Mouse (Mus musculus) hindbrain, embryonic 16.5 days (tissue): ENCODE measurements around the gene Lsm12. TPM values are rescaled to one million over a fixed set of nuclear protein-coding genes. Genes with fewer than 3 reads are reported as not detected.

ENCODE experiments used
- ATAC-seq: fragments of 200-750 bp; cut with Nextera tagmentation; 2 replicates; pipeline ENCODE4 v1.8.0; 2017; ENCODE audit warnings: moderate TSS enrichment, moderate library complexity
- H3K27ac ChIP-seq: fragments of 300-500 bp; sonication (generic); 2 replicates; pipeline ENCODE4 v1.5.1; 2014; ENCODE audit warnings: low read depth, mild to moderate bottlenecking, control low read depth, low read length, moderate library complexity
- H3K27me3 ChIP-seq: fragments of 300-500 bp; sonication (generic); replicated peaks from 2 replicates; pipeline ENCODE4 v1.6.1; 2014; ENCODE audit warnings: low read length; ENCODE audit not compliant: control insufficient read depth, insufficient read depth
- H3K36me3 ChIP-seq: fragments of 300-500 bp; sonication (generic); 2 replicates; pipeline ENCODE4 v1.6.1; 2014; ENCODE audit warnings: mild to moderate bottlenecking, low read length, moderate library complexity, mixed read lengths; ENCODE audit not compliant: control insufficient read depth, insufficient read depth
- H3K4me1 ChIP-seq: fragments of 300-500 bp; sonication (generic); 2 replicates; pipeline ENCODE4 v1.6.1; 2014; ENCODE audit warnings: low read depth, low read length; ENCODE audit not compliant: control insufficient read depth, insufficient read depth
- H3K4me2 ChIP-seq: fragments of 300-500 bp; sonication (generic); 2 replicates; pipeline ENCODE4 v1.6.1; 2014; ENCODE audit warnings: mild to moderate bottlenecking, low read length, control low read depth, moderate library complexity
- H3K4me3 ChIP-seq: fragments of 300-500 bp; sonication (generic); 2 replicates; pipeline ENCODE4 v1.5.1; 2014; ENCODE audit warnings: mild to moderate bottlenecking, low read length, control low read depth, moderate library complexity
- H3K9ac ChIP-seq: fragments of 300-500 bp; sonication (generic); 2 replicates; pipeline ENCODE4 v1.6.1; 2014; ENCODE audit warnings: low read depth, mild to moderate bottlenecking, control low read depth, low read length, moderate library complexity
- H3K9me3 ChIP-seq: fragments of 300-500 bp; sonication (generic); 2 replicates; pipeline ENCODE4 v1.6.1; 2014; ENCODE audit warnings: mild to moderate bottlenecking, low read length, moderate library complexity; ENCODE audit not compliant: control insufficient read depth
- WGBS: fragments of 180-500 bp; shearing (Covaris S2); extraction: QIAGEN DNeasy Blood & Tissue Kit; methylation state at CpG from one replicate; pipeline ENCODE4 v1.1.7; 2014; 5-methylcytosine and 5-hydroxymethylcytosine counted together
- polyA plus RNA-seq: library from polyadenylated mRNA; unstranded; fragments of >200 nt; fragmentation: Nextera tagmentation; extraction: Ambion mirVana; gene quantifications from 2 replicates; pipeline ENCODE4 v1.2.1, GENCODE M21; 2015

Lsm12 gene
- polyA plus RNA-seq, 1 experiment from 2014 or later: 116 TPM

GRCm38 (mm10) chr11:102146005-102146404 lies 39.1 kb downstream of the Lsm12 start:
- peak overlapping the region; percentile 15; the same call in 1 of the 2 replicates for H3K4me3 ChIP-seq
- H3K36me3 ChIP-seq: no peaks in the 10 kb centered on the region
- 7% methylated on average over 16 of the region's 16 CpGs for WGBS
- H3K4me2 ChIP-seq: no peak overlapping the region
- peaks cover 56% of the 10 kb centered on the region for H3K27me3 ChIP-seq
- no peak overlapping the region for H3K9ac ChIP-seq
- H3K4me1 ChIP-seq: peaks cover 8% of the 10 kb centered on the region
- no peak overlapping the region for H3K27ac ChIP-seq
- H3K9me3 ChIP-seq: no peaks in the 10 kb centered on the region
- no peak for ATAC-seq

GRCm38 (mm10) chr11:102145471-102146001 lies 39.6 kb downstream of the Lsm12 start, which contains the start of gene Nags:
Nags (plus strand) TSS chr11:102145513.
- H3K9me3 ChIP-seq: no peaks in the 10 kb centered on the region
- ATAC-seq: no peak
- peak within 1 kb of the TSS; percentile 31 for H3K4me2 ChIP-seq
- H3K4me3 ChIP-seq: peak within 1 kb of the TSS; percentile 15; the same call in 1 of the 2 replicates
- H3K4me1 ChIP-seq: peaks cover 8% of the 10 kb centered on the region
- no peak within 1 kb of the TSS for H3K27ac ChIP-seq
- WGBS: 1% methylated on average over 50 of the region's 50 CpGs
- no peak within 1 kb of the TSS for H3K9ac ChIP-seq
- H3K36me3 ChIP-seq: no peaks in the 10 kb centered on the region
- peaks cover 56% of the 10 kb centered on the region for H3K27me3 ChIP-seq

- Histone ChIP-seq H3K4me3 (no peak overlapping the region), H3K4me2 (peak overlapping the region; percentile 31), H3K9ac (no peak overlapping the region), H3K4me1 (peaks cover 8% of the 10 kb centered on the region), H3K27me3 (peaks cover 56% of the 10 kb centered on the region), H3K9me3 (no peaks in the 10 kb centered on the region), H3K27ac (no peak overlapping the region), H3K36me3 (no peaks in the 10 kb centered on the region)
- WGBS: 25% methylated on average over 13 of the region's 13 CpGs
- ATAC-seq: no peak
Measured at GRCm38 (mm10) chr11:102144957-102145470, 40.1 kb downstream of the Lsm12 start.

- Histone ChIP-seq H3K9me3 (no peaks in the 10 kb centered on the region), H3K4me3 (no peak overlapping the region), H3K27ac (no peak overlapping the region), H3K4me2 (no peak overlapping the region), H3K27me3 (peaks cover 36% of the 10 kb centered on the region), H3K4me1 (peaks cover 11% of the 10 kb centered on the region), H3K9ac (no peak overlapping the region), H3K36me3 (no peaks in the 10 kb centered on the region)
- ATAC-seq: no peak
- 59% methylated on average over 7 of the region's 7 CpGs for WGBS
Measured at GRCm38 (mm10) chr11:102142355-102142754, 42.7 kb downstream of the Lsm12 start.

GRCm38 (mm10) chr11:102140508-102140907 lies 44.6 kb downstream of the Lsm12 start:
- ATAC-seq: no peak
- WGBS: under 1% methylated on average over 5 of the region's 5 CpGs
- Histone ChIP-seq H3K4me3 (no peak overlapping the region), H3K36me3 (no peaks in the 10 kb centered on the region), H3K27ac (no peak overlapping the region), H3K4me2 (no peak overlapping the region), H3K9me3 (no peaks in the 10 kb centered on the region), H3K4me1 (peaks cover 5% of the 10 kb centered on the region), H3K9ac (no peak overlapping the region), H3K27me3 (peaks cover 21% of the 10 kb centered on the region)

- Histone ChIP-seq H3K4me2 (peak overlapping the region; percentile 67), H3K36me3 (no peaks in the 10 kb centered on the region), H3K27ac (no peak overlapping the region), H3K4me3 (peak overlapping the region; percentile 27), H3K4me1 (0 out of 2 replicates have a peak, but pooled peaks cover 3% of the 10 kb centered on the region), H3K9me3 (no peaks in the 10 kb centered on the region), H3K27me3 (peaks cover 9% of the 10 kb centered on the region; the same call in 1 of the 2 replicates), H3K9ac (peak overlapping the region; percentile 46)
- 0% methylated on average over 18 of the region's 18 CpGs for WGBS
- peak; percentile 34; the same call in 1 of the 2 replicates for ATAC-seq
Measured at GRCm38 (mm10) chr11:102138447-102138740, 46.7 kb downstream of the Lsm12 start.

- WGBS: 42% methylated on average over 13 of the region's 13 CpGs
- ATAC-seq: peak; percentile 42; the same call in 1 of the 2 replicates
- Histone ChIP-seq H3K9ac (peak overlapping the region; percentile 46), H3K4me3 (peak overlapping the region; percentile 27), H3K36me3 (no peaks in the 10 kb centered on the region), H3K27ac (no peak overlapping the region), H3K27me3 (peaks cover 7% of the 10 kb centered on the region; the same call in 1 of the 2 replicates), H3K9me3 (no peaks in the 10 kb centered on the region), H3K4me1 (0 out of 2 replicates have a peak, but pooled peaks cover 3% of the 10 kb centered on the region), H3K4me2 (peak overlapping the region; percentile 67)
Measured at GRCm38 (mm10) chr11:102137625-102138446, 47.3 kb downstream of the Lsm12 start.

GRCm38 (mm10) chr11:102134516-102134915 lies 50.6 kb downstream of the Lsm12 start:
- Histone ChIP-seq H3K9ac (no peak overlapping the region), H3K4me2 (no peak overlapping the region), H3K4me1 (0 out of 2 replicates have a peak, but pooled peaks cover 3% of the 10 kb centered on the region), H3K4me3 (no peak overlapping the region), H3K27me3 (peaks cover 7% of the 10 kb centered on the region; the same call in 1 of the 2 replicates), H3K36me3 (no peaks in the 10 kb centered on the region), H3K27ac (no peak overlapping the region), H3K9me3 (no peaks in the 10 kb centered on the region)
- no peak for ATAC-seq
- 8% methylated on average over 4 of the region's 4 CpGs for WGBS

- WGBS: 87% methylated on average over 6 of the region's 6 CpGs
- Histone ChIP-seq H3K9me3 (no peaks in the 10 kb centered on the region), H3K4me2 (no peak overlapping the region), H3K27ac (no peak overlapping the region), H3K27me3 (peaks cover 3% of the 10 kb centered on the region; the same call in 1 of the 2 replicates), H3K36me3 (no peaks in the 10 kb centered on the region), H3K4me3 (no peak overlapping the region), H3K4me1 (no peaks in the 10 kb centered on the region), H3K9ac (no peak overlapping the region)
- no peak for ATAC-seq
Measured at GRCm38 (mm10) chr11:102117386-102117785, 67.7 kb downstream of the Lsm12 start.
